Mouse (Mus musculus): ENCODE results near the gene Zfp366. TPM values are rescaled to one million over a fixed set of nuclear protein-coding genes. Genes with fewer than 3 reads are reported as not detected.

Gene Zfp366
- 0.76 and 0.81 TPM in 2 replicates for polyA plus RNA-seq (2014; fragmentation: Nextera tagmentation; extraction: Ambion mirVana)

GRCm38 (mm10) chr13:99184155-99184886, at the start of gene Zfp366:
Zfp366 (plus strand) TSS chr13:99184823.
- Histone ChIP-seq H3K36me3 (replicated peaks; ENCODE audit: control insufficient read depth, insufficient read depth, low read depth, low read length) (no peaks in the 10 kb centered on the region), H3K4me3 (ENCODE audit: low read depth, low read length) (no peak within 1 kb of the TSS), H3K9me3 (replicated peaks; ENCODE audit: control insufficient read depth, low read length) (no peaks in the 10 kb centered on the region), H3K27ac (replicated peaks; ENCODE audit: low read depth, low read length) (no peak within 1 kb of the TSS), H3K27me3 (ENCODE audit: control insufficient read depth, insufficient read depth, low read length) (no peaks in the 10 kb centered on the region), H3K4me2 (ENCODE audit: low read depth, low read length) (no peak within 1 kb of the TSS), H3K4me1 (ENCODE audit: control insufficient read depth, insufficient read depth, low read length) (no peaks in the 10 kb centered on the region), H3K9ac (replicated peaks; ENCODE audit: low read length) (no peak within 1 kb of the TSS; the same call in 1 of the 2 replicates)
- WGBS = 43% methylated on average over 11 of the region's 11 CpGs
- no peak for DNase-seq (ENCODE audit: low spot score)
- no peak for ATAC-seq (replicated peaks; ENCODE audit: insufficient number of reproducible peaks, low FRiP score, low TSS enrichment, low read depth)

- no peaks in the 10 kb centered on the region for H3K4me1 ChIP-seq (ENCODE audit: control insufficient read depth, insufficient read depth, low read length)
- 84% methylated on average over 12 of the region's 12 CpGs for WGBS
- no peaks in the 10 kb centered on the region for H3K36me3 ChIP-seq (replicated peaks; ENCODE audit: control insufficient read depth, insufficient read depth, low read depth, low read length)
- H3K27ac ChIP-seq (replicated peaks; ENCODE audit: low read depth, low read length) = no peak overlapping the region
- H3K9me3 ChIP-seq (replicated peaks; ENCODE audit: control insufficient read depth, low read length) = no peaks in the 10 kb centered on the region
- no peak overlapping the region for H3K9ac ChIP-seq (replicated peaks; ENCODE audit: low read length)
- no peak overlapping the region for H3K4me3 ChIP-seq (ENCODE audit: low read depth, low read length)
- DNase-seq (ENCODE audit: low spot score) (no peak), ATAC-seq (replicated peaks; ENCODE audit: insufficient number of reproducible peaks, low FRiP score, low TSS enrichment, low read depth) (no peak)
- no peaks in the 10 kb centered on the region for H3K27me3 ChIP-seq (ENCODE audit: control insufficient read depth, insufficient read depth, low read length)
- H3K4me2 ChIP-seq (ENCODE audit: low read depth, low read length) = no peak overlapping the region
Observed at GRCm38 (mm10) chr13:99138351-99139255, 46.0 kb upstream of the Zfp366 start.

GRCm38 (mm10) chr13:99146355-99146871, 38.2 kb upstream of the Zfp366 start:
- no peak for DNase-seq (ENCODE audit: low spot score)
- H3K36me3 ChIP-seq (replicated peaks; ENCODE audit: control insufficient read depth, insufficient read depth, low read depth, low read length) = no peaks in the 10 kb centered on the region
- no peaks in the 10 kb centered on the region for H3K4me1 ChIP-seq (ENCODE audit: control insufficient read depth, insufficient read depth, low read length)
- no peak overlapping the region for H3K4me2 ChIP-seq (ENCODE audit: low read depth, low read length)
- H3K9ac ChIP-seq (replicated peaks; ENCODE audit: low read length) = no peak overlapping the region
- no peak overlapping the region for H3K27ac ChIP-seq (replicated peaks; ENCODE audit: low read depth, low read length)
- 86% methylated on average over 13 of the region's 13 CpGs for WGBS
- H3K27me3 ChIP-seq (ENCODE audit: control insufficient read depth, insufficient read depth, low read length) = no peaks in the 10 kb centered on the region
- no peak for ATAC-seq (replicated peaks; ENCODE audit: insufficient number of reproducible peaks, low FRiP score, low TSS enrichment, low read depth)
- H3K4me3 ChIP-seq (ENCODE audit: low read depth, low read length) = no peak overlapping the region
- H3K9me3 ChIP-seq (replicated peaks; ENCODE audit: control insufficient read depth, low read length) = no peaks in the 10 kb centered on the region

- Histone ChIP-seq H3K36me3 (replicated peaks; ENCODE audit: control insufficient read depth, insufficient read depth, low read depth, low read length) (no peaks in the 10 kb centered on the region), H3K4me2 (ENCODE audit: low read depth, low read length) (no peak overlapping the region), H3K27me3 (ENCODE audit: control insufficient read depth, insufficient read depth, low read length) (no peaks in the 10 kb centered on the region), H3K9ac (replicated peaks; ENCODE audit: low read length) (no peak overlapping the region), H3K4me1 (ENCODE audit: control insufficient read depth, insufficient read depth, low read length) (no peaks in the 10 kb centered on the region), H3K4me3 (ENCODE audit: low read depth, low read length) (no peak overlapping the region), H3K9me3 (replicated peaks; ENCODE audit: control insufficient read depth, low read length) (no peaks in the 10 kb centered on the region), H3K27ac (replicated peaks; ENCODE audit: low read depth, low read length) (no peak overlapping the region)
- no peak for ATAC-seq (replicated peaks; ENCODE audit: insufficient number of reproducible peaks, low FRiP score, low TSS enrichment, low read depth)
- no peak for DNase-seq (ENCODE audit: low spot score)
- 81% methylated on average over 6 of the region's 6 CpGs for WGBS
Observed at GRCm38 (mm10) chr13:99147645-99148111, 36.9 kb upstream of the Zfp366 start.

- Histone ChIP-seq H3K27me3 (ENCODE audit: control insufficient read depth, insufficient read depth, low read length) (no peaks in the 10 kb centered on the region), H3K4me3 (ENCODE audit: low read depth, low read length) (no peak overlapping the region), H3K4me1 (ENCODE audit: control insufficient read depth, insufficient read depth, low read length) (no peaks in the 10 kb centered on the region), H3K9me3 (replicated peaks; ENCODE audit: control insufficient read depth, low read length) (no peaks in the 10 kb centered on the region), H3K4me2 (ENCODE audit: low read depth, low read length) (no peak overlapping the region), H3K36me3 (replicated peaks; ENCODE audit: control insufficient read depth, insufficient read depth, low read depth, low read length) (no peaks in the 10 kb centered on the region), H3K27ac (replicated peaks; ENCODE audit: low read depth, low read length) (0 out of 2 replicates have a peak overlapping the region, but pooled peaks have one; percentile 6), H3K9ac (replicated peaks; ENCODE audit: low read length) (no peak overlapping the region)
- ATAC-seq (replicated peaks; ENCODE audit: insufficient number of reproducible peaks, low FRiP score, low TSS enrichment, low read depth) (peak; percentile 56; the same call in 1 of the 2 replicates), DNase-seq (ENCODE audit: low spot score) (peak; percentile 38)
- WGBS = 58% methylated on average over 14 of the region's 14 CpGs
Observed at GRCm38 (mm10) chr13:99149551-99150305, 34.9 kb upstream of the Zfp366 start.

GRCm38 (mm10) chr13:99150626-99151025, 34.0 kb upstream of the Zfp366 start:
- Histone ChIP-seq H3K9me3 (replicated peaks; ENCODE audit: control insufficient read depth, low read length) (no peaks in the 10 kb centered on the region), H3K27ac (replicated peaks; ENCODE audit: low read depth, low read length) (no peak overlapping the region), H3K4me3 (ENCODE audit: low read depth, low read length) (no peak overlapping the region), H3K36me3 (replicated peaks; ENCODE audit: control insufficient read depth, insufficient read depth, low read depth, low read length) (no peaks in the 10 kb centered on the region), H3K4me1 (ENCODE audit: control insufficient read depth, insufficient read depth, low read length) (no peaks in the 10 kb centered on the region), H3K4me2 (ENCODE audit: low read depth, low read length) (no peak overlapping the region), H3K9ac (replicated peaks; ENCODE audit: low read length) (no peak overlapping the region), H3K27me3 (ENCODE audit: control insufficient read depth, insufficient read depth, low read length) (no peaks in the 10 kb centered on the region)
- DNase-seq (ENCODE audit: low spot score) (no peak), ATAC-seq (replicated peaks; ENCODE audit: insufficient number of reproducible peaks, low FRiP score, low TSS enrichment, low read depth) (no peak)
- 80% methylated on average over 6 of the region's 6 CpGs for WGBS

- DNase-seq (ENCODE audit: low spot score) = peak; percentile 56
- Histone ChIP-seq H3K9ac (replicated peaks; ENCODE audit: low read length) (no peak overlapping the region), H3K9me3 (replicated peaks; ENCODE audit: control insufficient read depth, low read length) (no peaks in the 10 kb centered on the region), H3K4me3 (ENCODE audit: low read depth, low read length) (no peak overlapping the region), H3K27me3 (ENCODE audit: control insufficient read depth, insufficient read depth, low read length) (no peaks in the 10 kb centered on the region), H3K4me1 (ENCODE audit: control insufficient read depth, insufficient read depth, low read length) (no peaks in the 10 kb centered on the region), H3K36me3 (replicated peaks; ENCODE audit: control insufficient read depth, insufficient read depth, low read depth, low read length) (no peaks in the 10 kb centered on the region), H3K4me2 (ENCODE audit: low read depth, low read length) (no peak overlapping the region), H3K27ac (replicated peaks; ENCODE audit: low read depth, low read length) (no peak overlapping the region)
- ATAC-seq (replicated peaks; ENCODE audit: insufficient number of reproducible peaks, low FRiP score, low TSS enrichment, low read depth) = no peak
- 48% methylated on average over 8 of the region's 8 CpGs for WGBS
Observed at GRCm38 (mm10) chr13:99151121-99151520, 33.5 kb upstream of the Zfp366 start.
